Mouse (Mus musculus) liver, embryonic 11.5 days (tissue): ENCODE data around the gene Smpd4. TPM values are rescaled to one million over a fixed set of nuclear protein-coding genes. Genes with fewer than 3 reads are reported as not detected.

Source experiments
- ATAC-seq: fragments of 200-750 bp; cut with Nextera tagmentation; replicated peaks from 2 replicates; pipeline ENCODE4 v1.8.0; 2017; ENCODE audit warnings: moderate number of reproducible peaks, mild to moderate bottlenecking, moderate TSS enrichment, moderate library complexity; ENCODE audit not compliant: low FRiP score
- DNase-seq: peaks from one replicate; pipeline ENCODE4 v3.0.0-alpha.2; 2017; ENCODE audit warnings: low spot score
- H3K27ac ChIP-seq: fragments of 300-500 bp; sonication (generic); 2 replicates; pipeline ENCODE4 v1.5.1; 2014; ENCODE audit warnings: mild to moderate bottlenecking, low read depth, low read length, control low read depth
- H3K27me3 ChIP-seq: fragments of 300-500 bp; sonication (generic); replicated peaks from 2 replicates; pipeline ENCODE4 v1.6.1; 2014; ENCODE audit warnings: low read length, mixed read lengths; ENCODE audit not compliant: control insufficient read depth, insufficient read depth
- H3K36me3 ChIP-seq: fragments of 300-500 bp; sonication (generic); 2 replicates; pipeline ENCODE4 v1.6.1; 2014; ENCODE audit warnings: mild to moderate bottlenecking, low read length, moderate library complexity, mixed read lengths; ENCODE audit not compliant: control insufficient read depth, insufficient read depth
- H3K4me1 ChIP-seq: fragments of 300-500 bp; sonication (generic); replicated peaks from 2 replicates; pipeline ENCODE4 v1.6.1; 2014; ENCODE audit warnings: low read length, mixed read lengths; ENCODE audit not compliant: control insufficient read depth, insufficient read depth
- H3K4me2 ChIP-seq: fragments of 300-500 bp; sonication (generic); 2 replicates; pipeline ENCODE4 v1.6.1; 2014; ENCODE audit warnings: mild to moderate bottlenecking, control low read depth, moderate library complexity
- H3K4me3 ChIP-seq: fragments of 300-500 bp; sonication (generic); 2 replicates; pipeline ENCODE4 v1.5.1; 2014; ENCODE audit warnings: low read depth, low read length, control low read depth
- H3K9ac ChIP-seq: fragments of 300-500 bp; sonication (generic); 2 replicates; pipeline ENCODE4 v1.6.1; 2014; ENCODE audit warnings: low read depth, low read length, control low read depth
- H3K9me3 ChIP-seq: fragments of 300-500 bp; sonication (generic); 2 replicates; pipeline ENCODE4 v1.6.1; 2016; ENCODE audit warnings: low read length, inconsistent platforms, mixed read lengths; ENCODE audit not compliant: control insufficient read depth
- WGBS: fragments of 180-500 bp; shearing (Covaris S2); extraction: QIAGEN DNeasy Blood & Tissue Kit; methylation state at CpG from one replicate; pipeline ENCODE4 v1.1.7; 2014; 5-methylcytosine and 5-hydroxymethylcytosine counted together
- polyA plus RNA-seq: library from polyadenylated mRNA; unstranded; fragments of >200 nt; fragmentation: Nextera tagmentation; extraction: Ambion mirVana; gene quantifications from 2 replicates; pipeline ENCODE4 v1.2.1, GENCODE M21; 2014

The Smpd4 gene
- polyA plus RNA-seq, 1 experiment from 2014 or later = 53.4 TPM

- no peak overlapping the region for H3K4me3 ChIP-seq
- no peak for DNase-seq
- H3K36me3 ChIP-seq = peaks cover 32% of the 10 kb centered on the region
- no peak overlapping the region for H3K9ac ChIP-seq
- no peak overlapping the region for H3K27ac ChIP-seq
- WGBS = 91% methylated on average over 4 of the region's 4 CpGs
- no peak overlapping the region for H3K4me2 ChIP-seq
- no peaks in the 10 kb centered on the region for H3K4me1 ChIP-seq
- no peak for ATAC-seq
- no peaks in the 10 kb centered on the region for H3K9me3 ChIP-seq
- no peaks in the 10 kb centered on the region for H3K27me3 ChIP-seq
Observed at GRCm38 (mm10) chr16:17654188-17654795, 35.1 kb downstream of the Smpd4 start.

- H3K27me3 ChIP-seq = no peaks in the 10 kb centered on the region
- ATAC-seq = no peak
Observed at GRCm38 (mm10) chr16:17656212-17656871, 37.2 kb downstream of the Smpd4 start.

GRCm38 (mm10) chr16:17665568-17665967, 46.4 kb downstream of the Smpd4 start:
- Histone ChIP-seq H3K9ac (no peak overlapping the region), H3K4me1 (no peaks in the 10 kb centered on the region), H3K27me3 (no peaks in the 10 kb centered on the region), H3K27ac (no peak overlapping the region), H3K4me3 (no peak overlapping the region), H3K9me3 (no peaks in the 10 kb centered on the region), H3K4me2 (no peak overlapping the region), H3K36me3 (peaks cover 18% of the 10 kb centered on the region)
- no peak for ATAC-seq
- DNase-seq = no peak

More at GRCm38 (mm10) chr16:17656212-17656871, 37.2 kb downstream of the Smpd4 start:
- Histone ChIP-seq H3K4me2 (no peak overlapping the region), H3K4me1 (no peaks in the 10 kb centered on the region), H3K27ac (no peak overlapping the region), H3K9me3 (no peaks in the 10 kb centered on the region), H3K36me3 (peaks cover 30% of the 10 kb centered on the region), H3K9ac (no peak overlapping the region), H3K4me3 (no peak overlapping the region)
- no peak for DNase-seq
- 81% methylated on average over 5 of the region's 5 CpGs for WGBS

- Histone ChIP-seq H3K4me1 (no peaks in the 10 kb centered on the region), H3K4me3 (no peak overlapping the region), H3K9ac (no peak overlapping the region), H3K9me3 (no peaks in the 10 kb centered on the region), H3K27me3 (no peaks in the 10 kb centered on the region), H3K36me3 (peaks cover 38% of the 10 kb centered on the region), H3K27ac (no peak overlapping the region), H3K4me2 (no peak overlapping the region)
- ATAC-seq = no peak
- no peak for DNase-seq
Observed at GRCm38 (mm10) chr16:17669886-17670285, 50.7 kb downstream of the Smpd4 start.

Other genes starting within 250 kb of the Smpd4 start
- gene Snap29, start 213.4 kb upstream of the Smpd4 start, polyA plus RNA-seq = 7.2 and 8.7 TPM in 2 replicates
- 29.7 and 30.4 TPM in 2 replicates for gene Pi4ka, start 213.0 kb upstream of the Smpd4 start, polyA plus RNA-seq
- gene Crkl, start 167.4 kb upstream of the Smpd4 start, polyA plus RNA-seq = 45.6 and 46.2 TPM in 2 replicates
- gene Aifm3, start 129.7 kb upstream of the Smpd4 start, polyA plus RNA-seq = 0.84 and 1.1 TPM in 2 replicates
- gene Lztr1, start 110.7 kb upstream of the Smpd4 start, polyA plus RNA-seq = 50.2 and 54.8 TPM in 2 replicates
- 45.1 and 46.5 TPM in 2 replicates for gene Thap7, start 88.2 kb upstream of the Smpd4 start, polyA plus RNA-seq
- gene Lrrc74b, start 58.1 kb upstream of the Smpd4 start, polyA plus RNA-seq = not detected in 2 replicates
- gene P2rx6, start 57.5 kb upstream of the Smpd4 start, polyA plus RNA-seq = 0.06 and 0.07 TPM in 2 replicates
- 2.0 and 2.1 TPM in 2 replicates for gene Slc7a4, start 36.1 kb upstream of the Smpd4 start, polyA plus RNA-seq
- gene Ccdc74a, start 27.1 kb downstream of the Smpd4 start, polyA plus RNA-seq = 3.9 and 4.5 TPM in 2 replicates
- gene Med15, start 113.5 kb downstream of the Smpd4 start, polyA plus RNA-seq = 44.8 and 46.7 TPM in 2 replicates
- gene Klhl22, start 140.3 kb downstream of the Smpd4 start, polyA plus RNA-seq = 47.5 and 49.3 TPM in 2 replicates
- 5.8 and 6.9 TPM in 2 replicates for gene Scarf2, start 177.9 kb downstream of the Smpd4 start, polyA plus RNA-seq
- not detected in 2 replicates for gene B830017H08Rik, start 213.8 kb downstream of the Smpd4 start, polyA plus RNA-seq
- 1.1 and 1.9 TPM in 2 replicates for gene Car15, start 219.0 kb downstream of the Smpd4 start, polyA plus RNA-seq